Mouse (Mus musculus) CH12.LX (cell line): Measurements from ENCODE around the gene Nipal4. TPM values are rescaled to one million over a fixed set of nuclear protein-coding genes. Genes with fewer than 3 reads are reported as not detected.

Experiments used
- DNase-seq: peaks from one replicate; pipeline ENCODE4 v3.0.0-alpha.2; 2013; ENCODE audit errors: extremely low read depth
- H3K27ac ChIP-seq: 2 replicates; pipeline ENCODE4 v1.5.1; 2012; ENCODE audit warnings: low read depth, mild to moderate bottlenecking, control low read depth, moderate library complexity; ENCODE audit not compliant: insufficient read depth
- H3K27me3 ChIP-seq: replicated peaks from 2 replicates; pipeline ENCODE3; 2012; ENCODE audit warnings: inconsistent platforms
- H3K36me3 ChIP-seq, 2 experiments: replicated peaks in 1 of 2; 2 replicates each; pipeline versions ENCODE3 to v1.6.1; 2012; ENCODE audit warnings: inconsistent platforms in 1 of 2, low read length in 1 of 2, mild to moderate bottlenecking in 1 of 2, mixed read lengths in 1 of 2, moderate library complexity in 1 of 2; ENCODE audit not compliant: control insufficient read depth in 1 of 2, insufficient read depth in 1 of 2
- H3K4me1 ChIP-seq, 2 experiments: 2 replicates each; pipeline ENCODE4 v1.6.1; 2012; ENCODE audit warnings: inconsistent platforms in 1 of 2, moderate library complexity in 1 of 2; ENCODE audit not compliant: insufficient read depth in 2 of 2, control insufficient read depth in 1 of 2
- H3K4me2 ChIP-seq: 2 replicates; pipeline ENCODE4 v1.6.1; 2012; ENCODE audit warnings: low read depth, mild to moderate bottlenecking, control low read depth; ENCODE audit not compliant: poor library complexity, insufficient read depth, severe bottlenecking
- H3K4me3 ChIP-seq, 3 experiments: fragments of 150-350 bp in 1 of 3; sonication (generic) in 1 of 3; replicated peaks in 1 of 3; 2 replicates each; pipeline versions ENCODE3 to v1.5.1; 2011 to 2012; ENCODE audit warnings: low read depth in 2 of 3, low read length in 2 of 3, mild to moderate bottlenecking in 2 of 3, moderate library complexity in 2 of 3, control low read depth in 1 of 3, improper control_type of control experiment in 1 of 3, inconsistent platforms in 1 of 3, mixed read lengths in 1 of 3; ENCODE audit not compliant: poor library complexity in 1 of 3
- H3K79me2 ChIP-seq: replicated peaks from 2 replicates; pipeline ENCODE4 v1.6.1; 2012; ENCODE audit warnings: mild to moderate bottlenecking, moderate library complexity; ENCODE audit not compliant: control insufficient read depth, poor library complexity, insufficient read depth, severe bottlenecking; ENCODE audit errors: extremely low read depth
- H3K9ac ChIP-seq: 2 replicates; pipeline ENCODE4 v1.6.1; 2012; ENCODE audit warnings: low read depth, mild to moderate bottlenecking, control low read depth, moderate library complexity; ENCODE audit not compliant: insufficient read depth
- H3K9me3 ChIP-seq: replicated peaks from 2 replicates; pipeline ENCODE3; 2012; ENCODE audit warnings: low read length, inconsistent platforms, mixed read lengths
- CTCF ChIP-seq, 2 experiments: IDR thresholded peaks in 1 of 2; conservative IDR thresholded peaks in 1 of 2; 2 replicates each; pipeline ENCODE4 v1.5.1; 2011 to 2012; ENCODE audit warnings: low read depth in 2 of 2, low read length in 2 of 2, improper control_type of control experiment in 1 of 2, inconsistent platforms in 1 of 2, mild to moderate bottlenecking in 1 of 2, moderate library complexity in 1 of 2
- E2F4 ChIP-seq: IDR thresholded peaks from 2 replicates; pipeline ENCODE4 v1.6.1; 2011; ENCODE audit warnings: low read depth, low read length, improper control_type of control experiment; ENCODE audit not compliant: insufficient replicate concordance
- ELF1 ChIP-seq: IDR thresholded peaks from 2 replicates; pipeline ENCODE4 v1.6.1; 2014; ENCODE audit warnings: low read depth, mild to moderate bottlenecking, inconsistent platforms, low read length, improper control_type of control experiment
- EP300 ChIP-seq: IDR thresholded peaks from 2 replicates; pipeline ENCODE4 v1.6.1; 2011; ENCODE audit warnings: low read length, improper control_type of control experiment
- GABPA ChIP-seq: IDR thresholded peaks from 2 replicates; pipeline ENCODE4 v1.6.1; 2012; ENCODE audit warnings: low read depth, low read length, improper control_type of control experiment, inconsistent platforms; ENCODE audit not compliant: insufficient replicate concordance
- IRF4 ChIP-seq: IDR thresholded peaks from 2 replicates; pipeline ENCODE4 v1.6.1; 2014; ENCODE audit warnings: low read depth, mild to moderate bottlenecking, inconsistent platforms, low read length, improper control_type of control experiment
- JUN ChIP-seq: IDR thresholded peaks from 2 replicates; pipeline ENCODE4 v1.6.1; 2011; ENCODE audit warnings: low read depth, mild to moderate bottlenecking, low read length, improper control_type of control experiment, moderate library complexity; ENCODE audit not compliant: insufficient read depth
- JUND ChIP-seq: conservative IDR thresholded peaks from 2 replicates; pipeline ENCODE4 v1.6.1; 2011; ENCODE audit warnings: low read depth, low read length, improper control_type of control experiment
- KAT2A ChIP-seq: IDR thresholded peaks from 2 replicates; pipeline ENCODE4 v1.6.1; 2012; ENCODE audit warnings: low read length, improper control_type of control experiment, inconsistent platforms; ENCODE audit not compliant: insufficient replicate concordance
- MAZ ChIP-seq: IDR thresholded peaks from 2 replicates; pipeline ENCODE4 v1.6.1; 2012; ENCODE audit warnings: low read depth, mild to moderate bottlenecking, inconsistent platforms, low read length, improper control_type of control experiment, moderate library complexity
- MEF2A ChIP-seq: IDR thresholded peaks from 2 replicates; pipeline ENCODE4 v1.6.1; 2014; ENCODE audit warnings: low read depth, mild to moderate bottlenecking, inconsistent platforms, low read length, improper control_type of control experiment, borderline replicate concordance
- MYC ChIP-seq: IDR thresholded peaks from 2 replicates; pipeline ENCODE4 v1.6.1; 2011; ENCODE audit warnings: low read depth, mild to moderate bottlenecking, improper control_type of control experiment, low read length
- POLR2A ChIP-seq: IDR thresholded peaks from 2 replicates; pipeline ENCODE4 v1.6.1; 2011; ENCODE audit warnings: low read depth, mild to moderate bottlenecking, improper control_type of control experiment, low read length
- POLR2AphosphoS2 ChIP-seq: IDR thresholded peaks from 2 replicates; pipeline ENCODE4 v1.6.1; 2011; ENCODE audit warnings: low read depth, low read length, improper control_type of control experiment
- RAD21 ChIP-seq: IDR thresholded peaks from 2 replicates; pipeline ENCODE4 v1.6.1; 2011; ENCODE audit warnings: low read depth, mild to moderate bottlenecking, low read length, improper control_type of control experiment, moderate library complexity
- RCOR1 ChIP-seq: conservative IDR thresholded peaks from 2 replicates; pipeline ENCODE4 v1.6.1; 2012; ENCODE audit warnings: low read depth, mild to moderate bottlenecking, inconsistent platforms, low read length, improper control_type of control experiment
- TBP ChIP-seq: conservative IDR thresholded peaks from 2 replicates; pipeline ENCODE4 v1.6.1; 2011; ENCODE audit warnings: low read depth, low read length, improper control_type of control experiment
- TCF12 ChIP-seq: IDR thresholded peaks from 2 replicates; pipeline ENCODE4 v1.6.1; 2014; ENCODE audit warnings: low read depth, mild to moderate bottlenecking, inconsistent platforms, low read length, improper control_type of control experiment
- USF1 ChIP-seq: IDR thresholded peaks from 2 replicates; pipeline ENCODE4 v1.6.1; 2014; ENCODE audit warnings: low read depth, mild to moderate bottlenecking, inconsistent platforms, low read length, improper control_type of control experiment
- ZMIZ1 ChIP-seq: IDR thresholded peaks from 2 replicates; pipeline ENCODE4 v1.6.1; 2012; ENCODE audit warnings: low read depth, mild to moderate bottlenecking, inconsistent platforms, low read length, improper control_type of control experiment
- dilution Hi-C: fragments of 300-500 bp; cut with MboI; formaldehyde crosslinking; loops from 2 replicates; pipeline ENCODE4 v1.14.3; 2020; ENCODE audit warnings: low sequenced_read_pairs; ENCODE audit not compliant: extremely low pct_unique_long_range_greater_than_20kb, extremely low pct_ligation_motif_present
- in situ Hi-C: fragments of 300-500 bp; cut with MboI; formaldehyde crosslinking; loops from 3 replicates; pipeline ENCODE4 v1.14.3; 2019; ENCODE audit warnings: low sequenced_read_pairs, low pct_ligation_motif_present, low pct_unique_long_range_greater_than_20kb, mixed read lengths
- polyA plus RNA-seq: library from polyadenylated mRNA; unstranded; fragments of >175 nt; gene quantifications from 2 replicates; pipeline ENCODE4 v1.2.1, GENCODE M21; 2012; ENCODE audit warnings: low read depth; ENCODE audit not compliant: insufficient read length
- total RNA-seq, 2 experiments: library from RNA; depleted of rRNA; stranded (reverse); fragments of 300-350 nt in 1 of 2; fragments of >200 nt in 1 of 2; gene quantifications; 2 replicates each; pipeline ENCODE4 v1.2.3; 2012 to 2014

Gene Nipal4
- total and polyA plus RNA-seq, 3 experiments, result 0.08 TPM; not detected in 2

- Histone ChIP-seq H3K9ac (no peak overlapping the region), H3K27ac (no peak overlapping the region), H3K4me1 (peaks cover 0 to 7% of the 10 kb centered on the region in 2 experiments; a peak in 2 of 4 replicates), H3K4me2 (no peak overlapping the region), H3K79me2 (no peaks in the 10 kb centered on the region), H3K4me3 (no peak overlapping the region), H3K36me3 (peaks cover 4 to 11% of the 10 kb centered on the region in 2 experiments), H3K9me3 (no peaks in the 10 kb centered on the region), H3K27me3 (no peaks in the 10 kb centered on the region)
- no peak for TF ChIP-seq TCF12
- TF ChIP-seq POLR2A, result no peak
- TF ChIP-seq POLR2AphosphoS2, result no peak
- TF ChIP-seq TBP, result no peak
- TF ChIP-seq ZMIZ1, result no peak
- no peak for TF ChIP-seq ELF1
- no peak for TF ChIP-seq JUN
- TF ChIP-seq E2F4, result no peak
- TF ChIP-seq JUND, result no peak
- no peak for TF ChIP-seq MAZ
- TF ChIP-seq USF1, result no peak
- TF ChIP-seq RCOR1, result no peak
- no peak for TF ChIP-seq EP300
- TF ChIP-seq CTCF (conservative IDR thresholded peaks at IDR 0.05 in 1 of 2, IDR thresholded peaks at IDR 0.05 in 1 of 2; ENCODE audit: low read depth in 2 of 2, low read length in 2 of 2), result no peak
- no peak for TF ChIP-seq GABPA
- in situ Hi-C loops, result no loop called here
- dilution Hi-C loops, result no loop called here
- no peak for DNase-seq
These were observed 22.0 kb upstream of the Nipal4 start for GRCm38 (mm10) chr11:46188283-46188682.

GRCm38 (mm10) chr11:46185486-46185885 lies 19.2 kb upstream of the Nipal4 start:
- H3K27me3 ChIP-seq, result no peaks in the 10 kb centered on the region
- no peak for DNase-seq
- H3K27ac ChIP-seq, result no peak overlapping the region
- H3K4me1 ChIP-seq, result peaks cover 0 to 7% of the 10 kb centered on the region in 2 experiments; a peak in 2 of 4 replicates
- no peak overlapping the region for H3K4me2 ChIP-seq
- in situ Hi-C loops, result no loop called here
- TF ChIP-seq MYC, result no peak
- TF ChIP-seq KAT2A, result no peak
- no peak for TF ChIP-seq IRF4
- no peak for TF ChIP-seq RAD21
- TF ChIP-seq ZMIZ1, result no peak
- no peak for TF ChIP-seq MEF2A
- TF ChIP-seq GABPA, result no peak
- TF ChIP-seq, all 38 proteins: peak for 0
- no peaks in the 10 kb centered on the region for H3K36me3 ChIP-seq
- no peak overlapping the region for H3K4me3 ChIP-seq
- H3K9ac ChIP-seq, result no peak overlapping the region
- H3K9me3 ChIP-seq, result no peaks in the 10 kb centered on the region
- no peaks in the 10 kb centered on the region for H3K79me2 ChIP-seq
- dilution Hi-C loops, result no loop called here
